Mouse (Mus musculus) heart, embryonic 15.5 days (tissue): Measurements from ENCODE around the gene Rgr. TPM values are rescaled to one million over a fixed set of nuclear protein-coding genes. Genes with fewer than 3 reads are reported as not detected.

ENCODE experiments used
- ATAC-seq: fragments of 200-750 bp; cut with Nextera tagmentation; replicated peaks from 2 replicates; pipeline ENCODE4 v1.8.0; 2017; ENCODE audit warnings: low read depth, moderate TSS enrichment; ENCODE audit not compliant: insufficient number of reproducible peaks, insufficient read depth, low FRiP score
- H3K27ac ChIP-seq: fragments of 300-500 bp; sonication (generic); 2 replicates; pipeline ENCODE4 v1.5.1; 2015; ENCODE audit warnings: mild to moderate bottlenecking, inconsistent platforms
- H3K27me3 ChIP-seq: fragments of 300-500 bp; sonication (generic); 2 replicates; pipeline ENCODE4 v1.6.1; 2015; ENCODE audit warnings: inconsistent platforms
- H3K36me3 ChIP-seq: fragments of 300-500 bp; sonication (generic); 2 replicates; pipeline ENCODE4 v1.6.1; 2015; ENCODE audit warnings: mild to moderate bottlenecking, inconsistent platforms
- H3K4me1 ChIP-seq: fragments of 300-500 bp; sonication (generic); replicated peaks from 2 replicates; pipeline ENCODE4 v1.6.1; 2015; ENCODE audit warnings: inconsistent platforms
- H3K4me2 ChIP-seq: fragments of 300-500 bp; sonication (generic); 2 replicates; pipeline ENCODE4 v1.6.1; 2015; ENCODE audit warnings: inconsistent platforms, mild to moderate bottlenecking, moderate library complexity
- H3K4me3 ChIP-seq: fragments of 300-500 bp; sonication (generic); 2 replicates; pipeline ENCODE4 v1.5.1; 2015; ENCODE audit warnings: mild to moderate bottlenecking, inconsistent platforms
- H3K9ac ChIP-seq: fragments of 300-500 bp; sonication (generic); 2 replicates; pipeline ENCODE4 v1.6.1; 2015; ENCODE audit warnings: mild to moderate bottlenecking, inconsistent platforms
- H3K9me3 ChIP-seq: fragments of 300-500 bp; sonication (generic); replicated peaks from 2 replicates; pipeline ENCODE4 v1.6.1; 2016; ENCODE audit warnings: inconsistent platforms
- WGBS: fragments of 180-500 bp; shearing (Covaris S2); methylation state at CpG from one replicate; pipeline ENCODE4 v1.1.7; 2015; ENCODE audit warnings: mixed read lengths; 5-methylcytosine and 5-hydroxymethylcytosine counted together
- polyA plus RNA-seq: library from polyadenylated mRNA; unstranded; fragments of >200 nt; fragmentation: Nextera tagmentation; extraction: Ambion mirVana; gene quantifications from 2 replicates; pipeline ENCODE4 v1.2.1, GENCODE M21; 2015

The Rgr gene
- not detected in 2 replicates for polyA plus RNA-seq

DNA sequence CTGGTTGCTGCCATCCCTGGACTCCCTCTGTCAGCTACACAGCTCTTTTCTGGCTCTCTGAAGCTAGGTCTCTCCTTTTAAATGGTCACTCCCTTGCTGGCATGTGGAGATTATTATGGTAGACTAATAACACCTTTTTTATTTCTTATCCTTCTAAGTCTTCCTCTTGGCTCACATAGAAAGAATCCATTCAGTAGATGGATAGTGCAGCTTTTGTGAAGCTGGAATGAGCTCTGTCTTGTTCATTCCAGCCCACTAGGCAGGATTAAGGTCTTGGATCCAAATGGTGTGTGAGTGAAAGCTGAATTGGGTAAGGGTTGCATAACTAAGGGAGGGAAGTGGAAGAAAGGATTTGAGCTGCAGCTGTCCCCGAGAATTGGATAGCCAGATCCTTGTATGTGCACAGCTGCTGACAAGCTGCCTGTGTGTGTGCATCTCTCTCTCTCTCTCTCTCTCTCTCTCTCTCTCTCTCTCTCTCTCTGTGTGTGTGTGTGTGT is at the start of gene Rgr:
Gene Rgr (minus strand): TSS at position 51 of the 497 bp plus-strand sequence.
- 67% methylated on average over 1 of the region's 1 CpGs for WGBS
- Histone ChIP-seq H3K4me2 (no peak within 1 kb of the TSS), H3K4me1 (no peaks in the 10 kb centered on the region), H3K9ac (no peak within 1 kb of the TSS), H3K4me3 (no peak within 1 kb of the TSS), H3K36me3 (no peaks in the 10 kb centered on the region), H3K27ac (no peak within 1 kb of the TSS), H3K27me3 (no peaks in the 10 kb centered on the region), H3K9me3 (no peaks in the 10 kb centered on the region)
- ATAC-seq: no peak

DNA sequence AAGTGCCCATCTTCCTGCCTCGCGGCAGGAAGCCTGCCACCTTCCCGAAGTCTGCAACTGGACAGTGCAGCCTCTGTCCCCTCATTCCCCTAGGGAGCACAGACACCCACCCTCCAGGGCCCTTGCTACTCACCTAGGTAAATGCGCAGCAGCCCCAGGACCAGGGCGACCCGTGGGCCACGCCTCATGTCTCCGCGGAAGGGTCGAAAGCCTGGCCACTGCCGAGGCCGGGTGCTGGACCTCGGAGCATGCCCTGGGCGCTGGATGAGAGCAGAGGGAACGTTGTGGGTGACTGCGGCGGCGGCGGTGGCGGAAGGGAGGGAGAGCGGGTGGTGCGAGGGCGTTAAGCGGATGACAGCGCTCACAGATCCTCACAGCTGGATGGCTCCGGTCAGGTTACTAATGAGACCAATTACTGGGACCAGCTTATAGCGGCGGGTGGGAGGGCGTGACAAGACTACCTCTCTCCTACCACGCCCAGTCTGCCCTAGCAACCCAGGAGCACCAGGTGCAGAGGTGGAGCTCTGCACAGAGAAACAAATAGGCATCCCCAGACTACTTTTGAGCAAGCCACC is 49.3 kb upstream of the Rgr start, which contains the start of gene Cdhr1:
Gene Cdhr1 (minus strand): TSS at position 392 of the 575 bp plus-strand sequence.
- peaks cover 12% of the 10 kb centered on the region for H3K4me1 ChIP-seq
- no peaks in the 10 kb centered on the region for H3K36me3 ChIP-seq
- peaks cover 54% of the 10 kb centered on the region for H3K27me3 ChIP-seq
- no peaks in the 10 kb centered on the region for H3K9me3 ChIP-seq
- no peak for ATAC-seq
- 0% methylated on average over 30 of the region's 30 CpGs for WGBS
- peak within 1 kb of the TSS; percentile 41 for H3K4me3 ChIP-seq
- peak within 1 kb of the TSS; percentile 61 for H3K4me2 ChIP-seq
- no peak within 1 kb of the TSS for H3K27ac ChIP-seq
- H3K9ac ChIP-seq: no peak within 1 kb of the TSS

DNA sequence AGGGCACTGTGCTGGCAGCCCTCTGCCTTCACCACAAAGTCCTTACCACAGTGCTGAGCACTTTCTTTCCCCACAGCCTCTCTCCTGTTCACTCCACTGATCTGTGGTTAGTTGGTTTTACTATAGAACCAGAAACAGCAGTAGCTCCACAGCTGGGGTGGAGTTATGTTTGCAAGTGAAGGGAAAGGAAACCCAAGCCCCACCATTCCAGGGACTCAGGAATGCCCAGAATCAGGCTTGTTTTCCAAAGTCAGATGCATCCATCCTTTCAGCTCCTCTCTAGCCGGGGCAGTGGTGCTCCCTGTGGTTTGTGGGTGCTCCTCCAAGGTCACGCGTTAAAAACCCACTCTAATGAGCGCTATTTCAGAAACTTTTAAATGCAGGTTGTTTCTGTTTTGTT is 46.8 kb upstream of the Rgr start:
- no peak overlapping the region for H3K4me2 ChIP-seq
- peaks cover 49% of the 10 kb centered on the region for H3K27me3 ChIP-seq
- no peak overlapping the region for H3K27ac ChIP-seq
- 77% methylated on average over 4 of the region's 4 CpGs for WGBS
- H3K4me3 ChIP-seq: no peak overlapping the region
- no peaks in the 10 kb centered on the region for H3K36me3 ChIP-seq
- no peak for ATAC-seq
- H3K9me3 ChIP-seq: no peaks in the 10 kb centered on the region
- H3K4me1 ChIP-seq: peaks cover 12% of the 10 kb centered on the region
- H3K9ac ChIP-seq: no peak overlapping the region

DNA sequence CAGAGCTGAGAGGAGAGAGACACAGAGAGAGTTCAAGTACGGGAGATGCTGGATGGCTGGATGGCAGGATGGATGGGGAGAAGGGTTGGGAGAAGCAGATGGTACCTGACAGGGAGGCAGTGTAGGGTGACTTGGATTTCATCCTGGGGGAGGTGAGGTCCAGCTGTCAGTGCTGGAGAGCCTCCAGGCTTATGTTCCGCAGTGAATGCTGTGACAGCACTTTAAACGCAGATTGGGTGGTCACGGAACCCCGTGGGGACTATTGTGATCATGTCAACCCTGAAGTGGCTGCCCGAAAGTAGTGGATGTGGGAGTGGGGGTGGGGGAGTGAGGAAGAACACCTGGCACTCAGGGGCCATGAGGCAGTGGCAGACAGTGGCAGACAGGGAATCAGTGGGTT is 45.7 kb upstream of the Rgr start:
- H3K27me3 ChIP-seq: peaks cover 46% of the 10 kb centered on the region
- no peak overlapping the region for H3K4me2 ChIP-seq
- peaks cover 12% of the 10 kb centered on the region for H3K4me1 ChIP-seq
- WGBS: 54% methylated on average over 6 of the region's 6 CpGs
- no peak overlapping the region for H3K9ac ChIP-seq
- no peak overlapping the region for H3K4me3 ChIP-seq
- ATAC-seq: no peak
- no peaks in the 10 kb centered on the region for H3K9me3 ChIP-seq
- no peak overlapping the region for H3K27ac ChIP-seq
- H3K36me3 ChIP-seq: no peaks in the 10 kb centered on the region

DNA sequence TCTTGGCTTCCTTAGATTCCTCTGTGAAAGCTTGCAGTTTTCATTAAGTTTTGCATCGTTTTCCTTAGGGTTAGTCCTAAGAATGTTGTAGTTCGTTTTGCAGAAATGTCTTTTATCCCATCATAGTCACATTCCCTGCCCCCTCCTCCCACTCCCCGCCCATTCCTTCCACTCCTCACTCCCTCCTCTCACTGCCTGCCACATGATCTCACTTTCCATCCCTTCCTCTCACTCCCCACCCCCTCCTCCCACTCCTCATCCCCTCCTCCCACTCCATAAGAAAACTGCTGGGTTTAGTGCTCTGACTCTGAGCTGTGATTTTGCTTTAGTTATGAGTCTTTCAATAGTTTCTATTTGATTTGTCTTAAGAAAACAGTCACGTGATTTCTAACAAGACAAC is 35.0 kb upstream of the Rgr start:
- H3K9me3 ChIP-seq: no peaks in the 10 kb centered on the region
- no peak overlapping the region for H3K4me3 ChIP-seq
- no peak overlapping the region for H3K9ac ChIP-seq
- no peaks in the 10 kb centered on the region for H3K27me3 ChIP-seq
- WGBS: 16% methylated on average over 4 of the region's 4 CpGs
- no peak for ATAC-seq
- no peaks in the 10 kb centered on the region for H3K36me3 ChIP-seq
- no peak overlapping the region for H3K4me2 ChIP-seq
- H3K4me1 ChIP-seq: no peaks in the 10 kb centered on the region
- no peak overlapping the region for H3K27ac ChIP-seq

DNA sequence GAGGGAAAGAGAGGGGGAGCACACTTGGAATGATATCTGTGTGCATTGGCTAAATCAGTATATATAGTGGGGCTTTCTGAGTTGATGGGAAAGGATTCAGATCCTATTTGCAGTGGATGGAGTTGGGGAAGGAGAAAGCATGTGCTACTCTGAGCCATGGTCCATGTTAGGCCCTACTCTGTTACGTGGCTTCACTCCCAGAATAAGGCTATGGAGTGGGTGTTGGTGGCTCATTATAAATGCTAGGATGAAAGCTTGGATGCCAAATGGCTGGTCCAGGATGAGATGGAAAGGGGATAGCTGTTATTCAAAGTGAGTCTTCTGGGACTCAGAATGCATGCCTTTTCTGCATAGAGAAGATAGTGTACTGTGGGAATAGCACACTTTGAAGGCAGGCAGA is 32.0 kb upstream of the Rgr start:
- 76% methylated on average over 1 of the region's 1 CpGs for WGBS
- Histone ChIP-seq H3K4me2 (no peak overlapping the region), H3K4me1 (no peaks in the 10 kb centered on the region), H3K9me3 (no peaks in the 10 kb centered on the region), H3K27me3 (no peaks in the 10 kb centered on the region), H3K4me3 (no peak overlapping the region), H3K27ac (no peak overlapping the region), H3K36me3 (no peaks in the 10 kb centered on the region), H3K9ac (no peak overlapping the region)
- no peak for ATAC-seq

DNA sequence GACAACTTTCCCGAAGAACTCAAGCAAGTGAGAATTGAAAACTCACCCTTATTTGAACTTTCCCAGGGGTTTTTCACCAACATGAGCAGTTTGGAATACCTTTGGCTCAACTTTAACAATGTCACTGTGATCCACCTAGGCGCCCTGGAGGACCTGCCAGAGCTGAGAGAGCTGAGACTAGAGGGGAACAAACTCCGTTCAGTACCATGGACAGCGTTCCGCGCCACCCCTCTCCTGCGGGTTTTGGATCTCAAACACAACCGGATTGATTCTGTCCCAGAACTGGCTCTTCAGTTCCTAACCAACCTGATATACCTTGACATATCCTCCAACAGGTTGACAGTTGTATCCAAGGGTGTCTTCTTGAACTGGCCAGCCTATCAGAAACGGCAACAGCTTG is 19.8 kb upstream of the Rgr start:
- H3K9me3 ChIP-seq: no peaks in the 10 kb centered on the region
- H3K4me3 ChIP-seq: no peak overlapping the region
- no peaks in the 10 kb centered on the region for H3K27me3 ChIP-seq
- no peak for ATAC-seq
- no peaks in the 10 kb centered on the region for H3K4me1 ChIP-seq
- no peak overlapping the region for H3K27ac ChIP-seq
- H3K9ac ChIP-seq: no peak overlapping the region
- no peaks in the 10 kb centered on the region for H3K36me3 ChIP-seq
- H3K4me2 ChIP-seq: no peak overlapping the region
- WGBS: 17% methylated on average over 9 of the region's 9 CpGs

DNA sequence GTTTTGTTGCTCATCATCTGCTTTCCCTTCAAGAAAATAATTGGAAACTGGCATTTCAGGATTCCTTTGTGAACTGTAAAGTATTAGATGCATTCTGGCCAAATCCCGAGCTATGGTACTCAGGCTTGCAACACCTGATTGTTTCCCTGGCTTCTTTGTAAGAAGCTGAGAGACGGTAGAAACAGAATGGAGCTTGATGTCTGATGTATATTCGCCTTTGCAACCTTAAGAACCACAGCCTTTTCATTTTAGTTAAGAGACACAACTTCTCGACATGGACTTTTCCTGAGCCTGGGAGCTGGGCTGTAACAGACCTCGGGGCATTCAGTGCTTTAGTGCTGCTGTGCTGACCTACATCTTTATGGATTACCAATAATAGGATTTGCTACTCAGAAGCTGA is 18.9 kb upstream of the Rgr start, which contains the start of gene Lrit2:
Gene Lrit2 (plus strand): TSS at position 301 of the 400 bp plus-strand sequence.
- Histone ChIP-seq H3K27me3 (no peaks in the 10 kb centered on the region), H3K27ac (no peak within 1 kb of the TSS), H3K9ac (no peak within 1 kb of the TSS), H3K4me3 (no peak within 1 kb of the TSS), H3K4me2 (no peak within 1 kb of the TSS), H3K36me3 (no peaks in the 10 kb centered on the region), H3K9me3 (no peaks in the 10 kb centered on the region), H3K4me1 (no peaks in the 10 kb centered on the region)
- 67% methylated on average over 5 of the region's 5 CpGs for WGBS
- no peak for ATAC-seq

DNA sequence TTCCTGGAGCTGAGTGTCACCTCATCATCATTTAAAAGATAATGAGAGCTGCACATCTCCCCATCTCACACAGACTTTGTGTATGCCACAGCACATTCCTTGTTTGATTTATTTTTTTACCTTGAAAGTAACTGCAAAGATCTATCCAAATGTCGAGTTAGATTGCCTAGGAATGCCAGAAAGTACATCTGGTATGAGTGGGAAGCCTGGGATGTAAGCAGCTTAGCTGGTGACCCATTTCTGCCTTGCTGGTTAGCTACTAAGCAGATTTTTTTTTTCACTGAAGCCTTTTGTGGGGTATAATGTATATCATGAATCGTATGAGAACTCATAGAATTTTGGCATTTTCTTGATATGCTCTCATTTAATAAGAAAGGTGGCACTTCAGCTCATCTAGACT is 17.9 kb upstream of the Rgr start:
- no peaks in the 10 kb centered on the region for H3K27me3 ChIP-seq
- H3K4me2 ChIP-seq: no peak overlapping the region
- H3K36me3 ChIP-seq: no peaks in the 10 kb centered on the region
- 33% methylated on average over 2 of the region's 2 CpGs for WGBS
- no peaks in the 10 kb centered on the region for H3K4me1 ChIP-seq
- H3K4me3 ChIP-seq: no peak overlapping the region
- ATAC-seq: no peak
- no peaks in the 10 kb centered on the region for H3K9me3 ChIP-seq
- no peak overlapping the region for H3K27ac ChIP-seq
- H3K9ac ChIP-seq: no peak overlapping the region

DNA sequence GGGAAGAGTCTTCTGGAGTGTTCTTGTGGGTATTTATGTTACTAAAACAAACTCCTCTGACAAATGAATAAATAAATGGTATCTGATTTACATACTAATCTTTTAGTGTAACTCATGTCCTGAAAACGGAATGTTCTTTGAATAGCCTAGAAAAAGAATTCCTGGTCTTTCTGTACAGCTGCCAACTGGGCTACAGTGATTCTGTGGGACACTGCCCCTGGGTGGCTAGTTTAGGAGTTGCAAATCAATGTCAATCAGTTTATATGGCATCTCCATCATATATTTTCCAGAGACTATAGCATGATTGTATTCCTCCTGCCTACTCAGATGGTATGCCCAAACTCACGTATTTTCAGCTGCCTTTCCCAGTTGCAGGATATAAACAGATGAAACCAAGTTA is 16.1 kb upstream of the Rgr start:
- H3K9me3 ChIP-seq: no peaks in the 10 kb centered on the region
- H3K4me2 ChIP-seq: no peak overlapping the region
- H3K27ac ChIP-seq: no peak overlapping the region
- no peaks in the 10 kb centered on the region for H3K36me3 ChIP-seq
- H3K27me3 ChIP-seq: no peaks in the 10 kb centered on the region
- no peak overlapping the region for H3K9ac ChIP-seq
- WGBS: 42% methylated on average over 2 of the region's 2 CpGs
- ATAC-seq: no peak
- no peak overlapping the region for H3K4me3 ChIP-seq
- no peaks in the 10 kb centered on the region for H3K4me1 ChIP-seq

DNA sequence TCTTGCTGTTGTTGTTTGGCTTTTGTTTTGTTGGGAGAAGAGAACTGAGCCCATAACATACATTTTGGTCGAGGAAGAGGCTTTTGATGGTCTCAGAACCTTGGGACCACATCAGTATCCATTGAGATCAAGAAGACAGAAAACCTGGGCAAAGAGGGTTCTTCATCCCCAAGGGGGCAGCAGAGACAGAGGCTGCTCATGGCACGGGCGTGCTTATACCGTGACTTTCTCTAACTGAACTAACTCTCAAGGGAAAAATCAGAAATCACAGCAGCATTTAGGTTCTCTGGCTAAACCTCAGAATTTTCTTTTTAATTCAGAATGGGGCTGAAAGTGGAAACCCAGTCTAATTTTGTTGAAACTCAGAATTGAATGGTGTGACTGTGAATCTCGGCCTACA is 14.3 kb downstream of the Rgr start:
- no peak for ATAC-seq
- Histone ChIP-seq H3K9ac (no peak overlapping the region), H3K36me3 (no peaks in the 10 kb centered on the region), H3K9me3 (no peaks in the 10 kb centered on the region), H3K4me1 (peaks cover 7% of the 10 kb centered on the region), H3K27me3 (no peaks in the 10 kb centered on the region; the same call in 1 of the 2 replicates), H3K27ac (no peak overlapping the region), H3K4me3 (no peak overlapping the region), H3K4me2 (no peak overlapping the region)
- WGBS: 42% methylated on average over 5 of the region's 5 CpGs

DNA sequence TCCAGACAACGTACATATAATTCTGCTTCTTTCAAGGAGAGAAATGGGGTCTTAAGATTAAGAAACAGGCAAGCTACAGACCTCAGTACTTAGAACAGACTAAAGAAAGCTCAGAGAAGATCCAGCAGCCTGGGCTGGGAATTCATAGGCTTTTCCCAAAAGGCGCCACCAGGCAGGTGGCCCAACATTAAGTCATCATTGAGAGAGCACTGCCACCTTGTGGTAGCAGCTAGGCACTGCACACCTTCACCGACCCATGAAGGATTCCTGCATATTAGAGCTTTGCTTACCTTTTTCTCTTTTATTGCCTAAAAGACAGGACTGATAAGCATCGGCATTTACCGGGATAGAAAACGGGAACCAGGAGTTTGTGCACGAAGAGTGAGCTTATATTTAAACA is 15.5 kb downstream of the Rgr start:
- 13% methylated on average over 7 of the region's 7 CpGs for WGBS
- Histone ChIP-seq H3K9me3 (no peaks in the 10 kb centered on the region), H3K27ac (no peak overlapping the region), H3K4me2 (no peak overlapping the region), H3K4me1 (peaks cover 7% of the 10 kb centered on the region), H3K9ac (no peak overlapping the region), H3K36me3 (no peaks in the 10 kb centered on the region), H3K27me3 (no peaks in the 10 kb centered on the region; the same call in 1 of the 2 replicates), H3K4me3 (no peak overlapping the region)
- no peak for ATAC-seq
